Comparison of ENCODE assay signal across 10 mouse cellular contexts in the genomic region with DNA sequence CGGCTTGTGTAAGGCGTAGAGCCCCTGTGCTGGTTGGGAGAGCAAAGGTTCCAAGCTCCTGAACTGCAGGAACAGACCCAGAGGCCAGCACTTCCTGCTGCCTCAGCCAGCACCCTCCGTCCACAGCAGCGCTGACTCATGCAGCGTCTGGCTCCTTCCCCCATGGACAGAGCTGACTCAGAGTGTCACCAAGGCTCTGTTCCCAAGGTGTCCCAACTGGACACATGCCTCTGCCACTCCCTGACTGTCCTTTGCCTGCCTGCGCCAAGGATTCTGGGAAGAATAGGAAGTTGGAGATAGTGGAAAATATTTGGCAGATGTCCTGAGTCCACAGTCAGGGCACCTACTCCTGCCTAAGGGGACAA. TPM values are rescaled to one million over a fixed set of nuclear protein-coding genes. Genes with fewer than 3 reads are reported as not detected.
DNase-seq lines count a peak whose midpoint lies in the region; ATAC-seq and TF ChIP-seq lines count a peak whose summit lies in the region.
"Had no signal": no experiment of that assay in that cellular context is flagged by ENCODE, and none has a peak within 500 bp of the region (broad histone marks: within the 10 kb centered on the region; RNA-seq: fewer than 3 reads in every experiment).

No protein-coding gene starts in this region.

- H3K4me3 ChIP-seq in heart, embryonic 11.5 days (ENCODE audit: low read depth, low read length) = no peak overlapping the region
- no peak overlapping the region for H3K4me3 ChIP-seq in myocyte
- H3K4me3 ChIP-seq in forebrain, embryonic 14.5 days (ENCODE audit: low read depth, low read length) = no peak overlapping the region
- H3K4me3 ChIP-seq: limb, embryonic 12.5 days had no signal

- no peak overlapping the region for H3K4me2 ChIP-seq in heart, embryonic 11.5 days
- peak overlapping the region; percentile 69 for H3K4me2 ChIP-seq in myocyte (ENCODE audit: low read depth)
- H3K4me2 ChIP-seq in forebrain, embryonic 14.5 days (ENCODE audit: low read length) = no peak overlapping the region
- H3K4me2 ChIP-seq: limb, embryonic 12.5 days had no signal

- H3K9ac ChIP-seq in heart, embryonic 11.5 days (ENCODE audit: low read depth, low read length) = 0 out of 2 replicates have a peak overlapping the region, but pooled peaks have one; percentile 3
- H3K9ac ChIP-seq in forebrain, embryonic 14.5 days (ENCODE audit: low read length) = no peak overlapping the region
- H3K9ac ChIP-seq: limb, embryonic 12.5 days had no signal

- 0 out of 2 replicates have a peak, but pooled peaks have one; percentile 57 for ATAC-seq in heart, embryonic 11.5 days (replicated peaks; ENCODE audit: insufficient number of reproducible peaks, low FRiP score, low TSS enrichment)
- no peak for ATAC-seq in forebrain, embryonic 14.5 days

- no peak overlapping the region for H3ac ChIP-seq in myocyte (ENCODE audit: control insufficient read depth, insufficient read length)

- H3K79me2 ChIP-seq in myocyte (ENCODE audit: control insufficient read depth, insufficient read depth) = no peaks in the 10 kb centered on the region

- no peaks in the 10 kb centered on the region for H3K36me3 ChIP-seq in heart, embryonic 11.5 days (ENCODE audit: control insufficient read depth, insufficient read depth, low read length)
- no peaks in the 10 kb centered on the region for H3K36me3 ChIP-seq in myocyte (ENCODE audit: control insufficient read depth, insufficient read depth)
- H3K36me3 ChIP-seq in forebrain, embryonic 14.5 days (ENCODE audit: control insufficient read depth, insufficient read depth, low read length) = no peaks in the 10 kb centered on the region
- H3K36me3 ChIP-seq: limb, embryonic 12.5 days had no signal

- H3K4me1 ChIP-seq in heart, embryonic 11.5 days (ENCODE audit: control insufficient read depth, insufficient read depth, low read length) = peaks cover 14% of the 10 kb centered on the region
- H3K4me1 ChIP-seq in forebrain, embryonic 14.5 days (ENCODE audit: control insufficient read depth, insufficient read depth, low read length) = no peaks in the 10 kb centered on the region
- H3K4me1 ChIP-seq: limb, embryonic 12.5 days had no signal

- DNase-seq in adrenal gland, postnatal 14 days = peak; percentile 92
- DNase-seq in kidney, postnatal 14 days = peak; percentile 59
- no peak for DNase-seq in frontal cortex, postnatal 25 days (ENCODE audit: low spot score in 2 of 2)
- DNase-seq in cerebellum, postnatal 4 days (ENCODE audit: low spot score in 2 of 2) = no peak
- no peak for DNase-seq in forebrain, embryonic 14.5 days (ENCODE audit: low spot score)
- DNase-seq in layer of hippocampus, postnatal 14 days (ENCODE audit: low spot score in 2 of 2) = no peak

- no peaks in the 10 kb centered on the region for H3K9me3 ChIP-seq in heart, embryonic 11.5 days (replicated peaks; ENCODE audit: control insufficient read depth, low read length)
- H3K9me3 ChIP-seq in forebrain, embryonic 14.5 days (replicated peaks; ENCODE audit: control insufficient read depth, low read length) = no peaks in the 10 kb centered on the region
- H3K9me3 ChIP-seq: limb, embryonic 12.5 days had no signal

- H3K27ac ChIP-seq in heart, embryonic 11.5 days (ENCODE audit: low read depth, low read length) = no peak overlapping the region
- H3K27ac ChIP-seq in forebrain, embryonic 14.5 days (ENCODE audit: low read depth, low read length) = no peak overlapping the region
- H3K27ac ChIP-seq: limb, embryonic 12.5 days had no signal

- TF ChIP-seq POLR2A in myocyte (IDR thresholded peaks at IDR 0.05; ENCODE audit: insufficient read length, low read depth) = peak; percentile 31

- 37% methylated on average over 6 of the region's 6 CpGs for WGBS in heart, embryonic 11.5 days (ENCODE audit: insufficient replicate concordance)
- 92% methylated on average over 6 of the region's 6 CpGs for WGBS in forebrain, embryonic 14.5 days

- no peaks in the 10 kb centered on the region for H3K27me3 ChIP-seq in heart, embryonic 11.5 days (ENCODE audit: control insufficient read depth, insufficient read depth, low read length)
- H3K27me3 ChIP-seq in myocyte (ENCODE audit: control insufficient read depth, insufficient read depth, insufficient read length) = no peaks in the 10 kb centered on the region
- no peaks in the 10 kb centered on the region for H3K27me3 ChIP-seq in forebrain, embryonic 14.5 days (replicated peaks; ENCODE audit: control insufficient read depth, insufficient read depth, low read length)
- H3K27me3 ChIP-seq: limb, embryonic 12.5 days had no signal

TF ChIP-seq in myocyte, 11 proteins besides CTCF, POLR2A, EP300 and RAD21:
- TF ChIP-seq MAX (IDR thresholded peaks at IDR 0.05; ENCODE audit: low read depth) (no peak), USF1 (IDR thresholded peaks at IDR 0.05; ENCODE audit: low read depth) (no peak), MYOD1 (IDR thresholded peaks at IDR 0.05; ENCODE audit: control insufficient read depth in 1 of 3, insufficient read length in 2 of 3, low read depth in 2 of 3) (peak in 1 of 3 experiments; percentile 69), REST (IDR thresholded peaks at IDR 0.05; ENCODE audit: insufficient read depth, insufficient read length) (no peak), MYOG (IDR thresholded peaks at IDR 0.05; ENCODE audit: control insufficient read depth in 1 of 3, insufficient read depth in 1 of 3, insufficient read length in 2 of 3, low read depth in 2 of 3) (peak in 1 of 3 experiments; percentile 55)
TF ChIP-seq in myocyte: peak in this region for 2.

RNA-seq across cellular contexts. Expression of gene Best3, which starts 10.1 kb away (rescaled TPM):
- total RNA-seq in adrenal gland, postnatal 14 days (2021) = 0.26 and 0.45 TPM in 2 replicates
- polyA plus RNA-seq in heart, embryonic 11.5 days (2014; fragmentation: Nextera tagmentation; extraction: Ambion mirVana) = 0.14 and 0.18 TPM in 2 replicates
- 1.4 TPM for polyA plus RNA-seq in myocyte (2012; fragmentation: generic; extraction: Trizol)
- 0.10 TPM in 1 of 2 replicates, not detected in the other for polyA plus RNA-seq in forebrain, embryonic 14.5 days (2014; fragmentation: Nextera tagmentation; extraction: Ambion mirVana)
- 1 to 10 TPM; 2.2 to 2.3 TPM for total RNA-seq in layer of hippocampus, postnatal 14 days (2021)

RNA-seq across cellular contexts. Expression of gene Gm10271, which starts 23.8 kb away (rescaled TPM):
- not detected in 2 replicates for total RNA-seq in adrenal gland, postnatal 14 days (2021)
- polyA plus RNA-seq in heart, embryonic 11.5 days (2014; fragmentation: Nextera tagmentation; extraction: Ambion mirVana) = not detected in 2 replicates
- not detected for polyA plus RNA-seq in myocyte (2012; fragmentation: generic; extraction: Trizol)
- not detected in 2 replicates for polyA plus RNA-seq in forebrain, embryonic 14.5 days (2014; fragmentation: Nextera tagmentation; extraction: Ambion mirVana)
- not detected for total RNA-seq in layer of hippocampus, postnatal 14 days (2021)
- polyA plus RNA-seq: limb, embryonic 12.5 days; testis, adult 2 months had no signal

RNA-seq across cellular contexts. Expression of gene Rab3ip, which starts 45.6 kb away (rescaled TPM):
- total RNA-seq in adrenal gland, postnatal 14 days (2021) = 48.4 and 50.5 TPM in 2 replicates
- 56.9 and 63.2 TPM in 2 replicates for polyA plus RNA-seq in heart, embryonic 11.5 days (2014; fragmentation: Nextera tagmentation; extraction: Ambion mirVana)
- polyA plus RNA-seq in myocyte (2012; fragmentation: generic; extraction: Trizol) = 29.1 TPM
- 37.3 and 42.8 TPM in 2 replicates for polyA plus RNA-seq in forebrain, embryonic 14.5 days (2014; fragmentation: Nextera tagmentation; extraction: Ambion mirVana)
- total RNA-seq in layer of hippocampus, postnatal 14 days (2021) = 10 to 100 TPM; 67.3 to 69.6 TPM

RNA-seq across cellular contexts. Expression of gene Lrrc10, which starts 48.9 kb away (rescaled TPM):
- total RNA-seq in adrenal gland, postnatal 14 days (2021) = not detected in 2 replicates
- polyA plus RNA-seq in heart, embryonic 11.5 days (2014; fragmentation: Nextera tagmentation; extraction: Ambion mirVana) = 49.7 and 54.6 TPM in 2 replicates
- polyA plus RNA-seq in myocyte (2012; fragmentation: generic; extraction: Trizol) = not detected
- polyA plus RNA-seq in forebrain, embryonic 14.5 days (2014; fragmentation: Nextera tagmentation; extraction: Ambion mirVana) = not detected in 2 replicates
- under 1 TPM in 1 of 2 experiments, not detected in 1; 0.30 TPM for total RNA-seq in layer of hippocampus, postnatal 14 days (2021)

Comparison
In these comparisons a context has a peak if more than half of its experiments do, and no peak if none do; other contexts are left out.
1. DNase-seq: peak in adrenal gland, postnatal 14 days (single experiment) and kidney, postnatal 14 days (single experiment); none in frontal cortex, postnatal 25 days (0 of 2), cerebellum, postnatal 4 days (0 of 2), forebrain, embryonic 14.5 days (single experiment) and layer of hippocampus, postnatal 14 days (0 of 2).